Mouse (Mus musculus) NIH3T3 (cell line): Measurements from ENCODE around the gene G3bp2.
A peak's percentile ranks its signal among the peaks of the same experiment; 100 is the strongest.

ENCODE experiments used
- DNase-seq: peaks from one replicate; pipeline ENCODE4 v3.0.0-alpha.2; 2012; ENCODE audit warnings: low read depth

Gene G3bp2

DNA sequence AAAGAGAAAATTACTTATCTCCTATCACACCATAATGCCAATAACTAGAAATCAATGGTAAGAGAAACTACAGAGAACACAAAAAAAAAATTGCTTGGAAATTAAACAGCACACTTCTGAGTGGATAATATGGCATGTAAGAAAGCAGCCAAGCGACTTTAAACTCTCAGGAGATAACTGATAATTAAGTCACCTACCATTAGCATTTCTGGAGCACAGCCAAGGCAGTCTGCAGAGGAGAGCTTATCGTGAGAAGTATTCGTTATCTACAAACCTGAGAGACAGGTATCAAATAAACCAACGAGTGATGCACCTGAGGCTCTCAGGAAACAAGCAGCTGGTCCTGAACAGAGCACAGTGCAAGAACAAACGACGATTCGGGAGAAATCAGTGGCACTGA is 71.8 kb downstream of the G3bp2 start:
- DNase-seq: no peak

DNA sequence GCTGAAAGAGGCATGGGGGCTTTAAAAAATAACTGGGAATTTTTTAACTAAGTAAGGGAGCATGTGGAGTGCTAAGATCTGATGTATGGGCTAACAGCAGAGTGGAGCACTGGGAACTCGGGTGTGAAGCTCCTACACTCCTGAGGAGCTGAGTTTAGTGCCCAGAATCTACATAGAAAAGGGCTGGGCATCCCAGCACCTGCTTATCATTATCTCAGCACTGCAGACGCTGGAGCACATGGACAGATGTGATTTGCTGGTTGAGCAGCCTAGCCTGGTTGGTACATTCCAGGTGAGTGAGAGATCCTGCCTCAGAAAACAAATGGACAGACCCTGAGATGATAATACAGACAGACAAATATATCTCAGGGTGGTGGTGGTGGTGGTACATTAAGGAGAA is 73.7 kb downstream of the G3bp2 start:
- DNase-seq: no peak

DNA sequence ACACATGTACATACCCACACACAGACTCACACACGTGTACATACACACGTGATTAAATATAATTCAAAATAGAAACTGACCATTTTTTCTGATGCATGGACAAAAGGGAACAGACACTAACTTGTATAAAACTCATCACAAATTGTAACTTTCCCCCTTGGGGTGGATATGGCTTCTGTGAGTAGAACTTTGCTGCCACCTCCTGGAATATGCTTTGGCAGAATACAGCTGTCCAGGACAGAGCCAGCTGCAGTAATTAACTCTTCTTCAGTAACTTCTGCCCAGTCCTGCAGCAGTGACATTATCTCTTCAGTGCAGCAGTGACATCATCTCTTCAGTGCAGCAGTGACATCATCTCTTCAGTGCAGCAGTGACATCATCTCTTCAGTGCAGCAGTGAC is 80.5 kb downstream of the G3bp2 start:
- DNase-seq: peak; percentile 46
